Mouse (Mus musculus): ENCODE measurements around the gene Wwp2. TPM values are rescaled to one million over a fixed set of nuclear protein-coding genes. Genes with fewer than 3 reads are reported as not detected.

The Wwp2 gene
- polyA plus RNA-seq, 1 experiment, result 59.8 TPM

- Histone ChIP-seq H3K27me3 (ENCODE audit: control insufficient read depth, insufficient read depth, insufficient read length) (no peaks in the 10 kb centered on the region), H3K79me2 (ENCODE audit: control insufficient read depth, insufficient read depth) (no peaks in the 10 kb centered on the region), H3K36me3 (ENCODE audit: control insufficient read depth, insufficient read depth) (no peaks in the 10 kb centered on the region), H3K4me3 (no peak overlapping the region), H3K4me2 (ENCODE audit: low read depth) (no peak overlapping the region), H3ac (ENCODE audit: control insufficient read depth, insufficient read length) (no peak overlapping the region)
- TF ChIP-seq MYOD1 (IDR thresholded peaks at IDR 0.05; ENCODE audit: control insufficient read depth in 1 of 3, insufficient read length in 2 of 3, low read depth in 2 of 3) (no peak), SRF (IDR thresholded peaks at IDR 0.05; ENCODE audit: control insufficient read depth, insufficient read length, low read depth) (no peak)
Observed at GRCm38 (mm10) chr8:107528786-107529185, 92.6 kb downstream of the Wwp2 start.

GRCm38 (mm10) chr8:107537472-107537871, 101.3 kb downstream of the Wwp2 start:
- H3K4me3 ChIP-seq, result no peak overlapping the region
- peaks cover 6% of the 10 kb centered on the region for H3K36me3 ChIP-seq (ENCODE audit: control insufficient read depth, insufficient read depth)
- no peaks in the 10 kb centered on the region for H3K27me3 ChIP-seq (ENCODE audit: control insufficient read depth, insufficient read depth, insufficient read length)
- H3K79me2 ChIP-seq (ENCODE audit: control insufficient read depth, insufficient read depth), result no peaks in the 10 kb centered on the region
- TF ChIP-seq MYOG (IDR thresholded peaks at IDR 0.05; ENCODE audit: control insufficient read depth in 1 of 3, insufficient read depth in 1 of 3, insufficient read length in 2 of 3, low read depth in 2 of 3) (no peak), USF1 (IDR thresholded peaks at IDR 0.05; ENCODE audit: low read depth) (no peak), TCF12 (IDR thresholded peaks at IDR 0.05; ENCODE audit: insufficient read depth, poor library complexity, severe bottlenecking) (no peak), MYOD1 (IDR thresholded peaks at IDR 0.05; ENCODE audit: control insufficient read depth in 1 of 3, insufficient read length in 2 of 3, low read depth in 2 of 3) (no peak), POLR2AphosphoS2 (IDR thresholded peaks at IDR 0.05; ENCODE audit: insufficient read length, low read depth) (no peak), E2F4 (IDR thresholded peaks at IDR 0.05; ENCODE audit: insufficient read depth) (no peak), TCF3 (IDR thresholded peaks at IDR 0.05; ENCODE audit: insufficient read length, low read depth) (no peak), REST (IDR thresholded peaks at IDR 0.05; ENCODE audit: insufficient read depth, insufficient read length) (no peak), CEBPB (IDR thresholded peaks at IDR 0.05; ENCODE audit: insufficient read depth, poor library complexity, severe bottlenecking) (no peak), POLR2A (IDR thresholded peaks at IDR 0.05; ENCODE audit: insufficient read length, low read depth) (no peak), SRF (IDR thresholded peaks at IDR 0.05; ENCODE audit: control insufficient read depth, insufficient read length, low read depth) (no peak), MAX (IDR thresholded peaks at IDR 0.05; ENCODE audit: low read depth) (no peak)
- no peak overlapping the region for H3ac ChIP-seq (ENCODE audit: control insufficient read depth, insufficient read length)
- H3K4me2 ChIP-seq (ENCODE audit: low read depth), result no peak overlapping the region

- TF ChIP-seq E2F4 (IDR thresholded peaks at IDR 0.05; ENCODE audit: insufficient read depth), result no peak
- TF ChIP-seq MAX (IDR thresholded peaks at IDR 0.05; ENCODE audit: low read depth), result no peak
- no peak for TF ChIP-seq POLR2AphosphoS2 (IDR thresholded peaks at IDR 0.05; ENCODE audit: insufficient read length, low read depth)
- no peak for TF ChIP-seq SRF (IDR thresholded peaks at IDR 0.05; ENCODE audit: control insufficient read depth, insufficient read length, low read depth)
- no peak for TF ChIP-seq REST (IDR thresholded peaks at IDR 0.05; ENCODE audit: insufficient read depth, insufficient read length)
- TF ChIP-seq USF1 (IDR thresholded peaks at IDR 0.05; ENCODE audit: low read depth), result no peak
- TF ChIP-seq CEBPB (IDR thresholded peaks at IDR 0.05; ENCODE audit: insufficient read depth, poor library complexity, severe bottlenecking), result no peak
- no peak for TF ChIP-seq MYOD1 (IDR thresholded peaks at IDR 0.05; ENCODE audit: control insufficient read depth in 1 of 3, insufficient read length in 2 of 3, low read depth in 2 of 3)
- TF ChIP-seq POLR2A (IDR thresholded peaks at IDR 0.05; ENCODE audit: insufficient read length, low read depth), result no peak
- TF ChIP-seq TCF3 (IDR thresholded peaks at IDR 0.05; ENCODE audit: insufficient read length, low read depth), result no peak
- TF ChIP-seq TCF12 (IDR thresholded peaks at IDR 0.05; ENCODE audit: insufficient read depth, poor library complexity, severe bottlenecking), result no peak
- TF ChIP-seq MYOG (IDR thresholded peaks at IDR 0.05; ENCODE audit: control insufficient read depth in 1 of 3, insufficient read depth in 1 of 3, insufficient read length in 2 of 3, low read depth in 2 of 3), result no peak
- H3K27me3 ChIP-seq (ENCODE audit: control insufficient read depth, insufficient read depth, insufficient read length), result no peaks in the 10 kb centered on the region
- no peak overlapping the region for H3K4me3 ChIP-seq
- H3ac ChIP-seq (ENCODE audit: control insufficient read depth, insufficient read length), result no peak overlapping the region
- no peak overlapping the region for H3K4me2 ChIP-seq (ENCODE audit: low read depth)
- peaks cover 3% of the 10 kb centered on the region for H3K79me2 ChIP-seq (ENCODE audit: control insufficient read depth, insufficient read depth)
- H3K36me3 ChIP-seq (ENCODE audit: control insufficient read depth, insufficient read depth), result peaks cover 3% of the 10 kb centered on the region
Observed at GRCm38 (mm10) chr8:107540623-107541022, 104.5 kb downstream of the Wwp2 start.

GRCm38 (mm10) chr8:107541369-107541768, 105.2 kb downstream of the Wwp2 start:
- no peak overlapping the region for H3K4me2 ChIP-seq (ENCODE audit: low read depth)
- H3K36me3 ChIP-seq (ENCODE audit: control insufficient read depth, insufficient read depth), result no peaks in the 10 kb centered on the region
- no peaks in the 10 kb centered on the region for H3K27me3 ChIP-seq (ENCODE audit: control insufficient read depth, insufficient read depth, insufficient read length)
- peaks cover 10% of the 10 kb centered on the region for H3K79me2 ChIP-seq (ENCODE audit: control insufficient read depth, insufficient read depth)
- no peak overlapping the region for H3ac ChIP-seq (ENCODE audit: control insufficient read depth, insufficient read length)
- TF ChIP-seq REST (IDR thresholded peaks at IDR 0.05; ENCODE audit: insufficient read depth, insufficient read length) (no peak), E2F4 (IDR thresholded peaks at IDR 0.05; ENCODE audit: insufficient read depth) (no peak), USF1 (IDR thresholded peaks at IDR 0.05; ENCODE audit: low read depth) (no peak), MYOD1 (IDR thresholded peaks at IDR 0.05; ENCODE audit: control insufficient read depth in 1 of 3, insufficient read length in 2 of 3, low read depth in 2 of 3) (no peak), POLR2AphosphoS2 (IDR thresholded peaks at IDR 0.05; ENCODE audit: insufficient read length, low read depth) (no peak), TCF3 (IDR thresholded peaks at IDR 0.05; ENCODE audit: insufficient read length, low read depth) (no peak)
- no peak overlapping the region for H3K4me3 ChIP-seq

GRCm38 (mm10) chr8:107542151-107542550, 106.0 kb downstream of the Wwp2 start:
- Histone ChIP-seq H3K36me3 (ENCODE audit: control insufficient read depth, insufficient read depth) (no peaks in the 10 kb centered on the region), H3ac (ENCODE audit: control insufficient read depth, insufficient read length) (no peak overlapping the region), H3K27me3 (ENCODE audit: control insufficient read depth, insufficient read depth, insufficient read length) (no peaks in the 10 kb centered on the region), H3K4me2 (ENCODE audit: low read depth) (no peak overlapping the region), H3K79me2 (ENCODE audit: control insufficient read depth, insufficient read depth) (peaks cover 18% of the 10 kb centered on the region), H3K4me3 (no peak overlapping the region)
- TF ChIP-seq MAX (IDR thresholded peaks at IDR 0.05; ENCODE audit: low read depth), result no peak
- no peak for TF ChIP-seq MYOD1 (IDR thresholded peaks at IDR 0.05; ENCODE audit: control insufficient read depth in 1 of 3, insufficient read length in 2 of 3, low read depth in 2 of 3)
- no peak for TF ChIP-seq USF1 (IDR thresholded peaks at IDR 0.05; ENCODE audit: low read depth)
- TF ChIP-seq CEBPB (IDR thresholded peaks at IDR 0.05; ENCODE audit: insufficient read depth, poor library complexity, severe bottlenecking), result no peak
- no peak for TF ChIP-seq POLR2AphosphoS2 (IDR thresholded peaks at IDR 0.05; ENCODE audit: insufficient read length, low read depth)
- TF ChIP-seq TCF3 (IDR thresholded peaks at IDR 0.05; ENCODE audit: insufficient read length, low read depth), result no peak

Data from myocyte (in vitro differentiated cells).